Mouse (Mus musculus) kidney, embryonic 16.5 days (tissue): ENCODE results near the gene Nup98. TPM values are rescaled to one million over a fixed set of nuclear protein-coding genes. Genes with fewer than 3 reads are reported as not detected.

Experiments used
- ATAC-seq: fragments of 200-750 bp; cut with Nextera tagmentation; 2 replicates; pipeline ENCODE4 v1.8.0; 2017; ENCODE audit warnings: moderate TSS enrichment; ENCODE audit not compliant: low FRiP score, low TSS enrichment
- H3K27ac ChIP-seq: fragments of 300-500 bp; sonication (generic); 2 replicates; pipeline ENCODE4 v1.5.1; 2014; ENCODE audit warnings: low read length
- H3K27me3 ChIP-seq: fragments of 300-500 bp; sonication (generic); 2 replicates; pipeline ENCODE4 v1.6.1; 2014; ENCODE audit warnings: low read length, control low read depth, mixed read lengths; ENCODE audit not compliant: insufficient read depth
- H3K36me3 ChIP-seq: fragments of 300-500 bp; sonication (generic); 2 replicates; pipeline ENCODE4 v1.6.1; 2014; ENCODE audit warnings: low read length, control low read depth, mixed read lengths; ENCODE audit not compliant: insufficient read depth
- H3K4me1 ChIP-seq: fragments of 300-500 bp; sonication (generic); 2 replicates; pipeline ENCODE4 v1.6.1; 2014; ENCODE audit warnings: low read length, control low read depth, mixed read lengths; ENCODE audit not compliant: insufficient read depth
- H3K4me2 ChIP-seq: fragments of 300-500 bp; sonication (generic); replicated peaks from 2 replicates; pipeline ENCODE4 v1.6.1; 2014; ENCODE audit warnings: low read depth, low read length
- H3K4me3 ChIP-seq: fragments of 300-500 bp; sonication (generic); 2 replicates; pipeline ENCODE4 v1.5.1; 2014; ENCODE audit warnings: mild to moderate bottlenecking, low read length
- H3K9ac ChIP-seq: fragments of 300-500 bp; sonication (generic); replicated peaks from 2 replicates; pipeline ENCODE4 v1.6.1; 2014; ENCODE audit warnings: low read length
- H3K9me3 ChIP-seq: fragments of 300-500 bp; sonication (generic); 2 replicates; pipeline ENCODE4 v1.6.1; 2016; ENCODE audit warnings: low read length, control low read depth
- WGBS: fragments of 180-500 bp; shearing (Covaris S2); extraction: QIAGEN DNeasy Blood & Tissue Kit; methylation state at CpG from one replicate; pipeline ENCODE4 v1.1.7; 2014; 5-methylcytosine and 5-hydroxymethylcytosine counted together
- polyA plus RNA-seq: library from polyadenylated mRNA; unstranded; fragments of >200 nt; fragmentation: Nextera tagmentation; extraction: Ambion mirVana; gene quantifications from 2 replicates; pipeline ENCODE4 v1.2.1, GENCODE M21; 2015

Gene Nup98
- polyA plus RNA-seq, 1 experiment from 2014 or later: 36.4 TPM

DNA sequence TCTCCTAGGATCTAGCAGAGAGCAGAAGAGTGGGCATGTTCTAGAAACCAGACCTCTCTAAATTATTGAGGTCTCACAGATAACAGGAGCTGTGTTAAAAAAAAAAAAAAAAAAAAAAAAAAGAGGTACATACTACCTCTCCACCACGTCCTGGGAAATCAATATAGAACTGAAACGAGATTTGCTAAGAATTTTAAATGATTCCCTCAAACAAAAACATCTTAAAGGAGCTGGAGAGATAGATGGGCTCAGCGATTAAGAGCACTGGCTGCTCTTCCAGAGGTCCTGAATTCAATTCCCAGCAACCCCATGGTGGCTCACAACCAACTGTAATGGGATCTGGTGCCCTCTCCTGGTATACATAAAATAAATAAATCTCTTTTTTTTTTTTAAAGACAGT lies 1.1 kb upstream of the Nup98 start:
- 0 out of 2 replicates have a peak, but pooled peaks cover 3% of the 10 kb centered on the region for H3K36me3 ChIP-seq
- H3K4me1 ChIP-seq: peaks cover 17% of the 10 kb centered on the region; the same call in 1 of the 2 replicates
- 59% methylated on average over 3 of the region's 3 CpGs for WGBS
- H3K9me3 ChIP-seq: no peaks in the 10 kb centered on the region
- H3K27me3 ChIP-seq: no peaks in the 10 kb centered on the region
- H3K27ac ChIP-seq: peak overlapping the region; percentile 95
- peak overlapping the region; percentile 82 for H3K9ac ChIP-seq
- H3K4me3 ChIP-seq: peak overlapping the region; percentile 88
- H3K4me2 ChIP-seq: peak overlapping the region; percentile 80
- no peak for ATAC-seq

GRCm38 (mm10) chr7:102208806-102209363 lies 1.1 kb downstream of the Nup98 start:
- no peaks in the 10 kb centered on the region for H3K27me3 ChIP-seq

DNA sequence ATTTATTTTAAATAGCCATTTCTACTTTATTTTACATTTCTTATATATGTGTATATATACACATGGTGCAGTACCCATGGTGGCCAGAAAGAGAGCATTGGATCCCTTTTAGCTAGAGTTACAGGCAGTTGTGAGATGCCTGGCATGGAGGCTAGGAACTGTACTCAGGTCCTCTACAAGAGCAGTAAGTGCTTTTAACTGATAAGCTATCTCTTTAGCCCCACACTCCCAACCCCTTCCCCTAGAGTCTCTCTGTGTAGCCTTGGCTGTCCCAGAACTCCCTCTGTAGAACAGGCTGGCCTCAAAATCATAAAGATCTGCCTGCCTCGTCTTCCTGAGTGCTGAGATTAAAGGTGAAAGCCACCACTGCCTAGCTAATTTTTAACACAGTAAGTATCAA lies 4.3 kb downstream of the Nup98 start:
- ATAC-seq: no peak
- no peak overlapping the region for H3K4me3 ChIP-seq
- no peak overlapping the region for H3K4me2 ChIP-seq
- no peak overlapping the region for H3K27ac ChIP-seq
- peaks cover 15% of the 10 kb centered on the region; the same call in 1 of the 2 replicates for H3K4me1 ChIP-seq
- H3K9ac ChIP-seq: no peak overlapping the region
- H3K9me3 ChIP-seq: no peaks in the 10 kb centered on the region
- H3K36me3 ChIP-seq: 0 out of 2 replicates have a peak, but pooled peaks cover 3% of the 10 kb centered on the region
- H3K27me3 ChIP-seq: no peaks in the 10 kb centered on the region
- 63% methylated on average over 1 of the region's 1 CpGs for WGBS

More at GRCm38 (mm10) chr7:102208806-102209363, 1.1 kb downstream of the Nup98 start:
- peak overlapping the region; percentile 92 for H3K9ac ChIP-seq
- WGBS: 41% methylated on average over 4 of the region's 4 CpGs
- H3K4me2 ChIP-seq: peak overlapping the region; percentile 83
- H3K36me3 ChIP-seq: 0 out of 2 replicates have a peak, but pooled peaks cover 3% of the 10 kb centered on the region
- H3K4me3 ChIP-seq: peak overlapping the region; percentile 88
- H3K4me1 ChIP-seq: peaks cover 17% of the 10 kb centered on the region; the same call in 1 of the 2 replicates
- no peak for ATAC-seq
- no peaks in the 10 kb centered on the region for H3K9me3 ChIP-seq
- H3K27ac ChIP-seq: no peak overlapping the region

GRCm38 (mm10) chr7:102204296-102204857 lies 5.6 kb downstream of the Nup98 start:
- H3K9me3 ChIP-seq: no peaks in the 10 kb centered on the region
- WGBS: 79% methylated on average over 3 of the region's 3 CpGs
- ATAC-seq: no peak
- peaks cover 15% of the 10 kb centered on the region; the same call in 1 of the 2 replicates for H3K4me1 ChIP-seq
- H3K9ac ChIP-seq: no peak overlapping the region
- H3K4me3 ChIP-seq: no peak overlapping the region
- H3K27me3 ChIP-seq: no peaks in the 10 kb centered on the region
- H3K4me2 ChIP-seq: no peak overlapping the region
- H3K36me3 ChIP-seq: 0 out of 2 replicates have a peak, but pooled peaks cover 3% of the 10 kb centered on the region
- no peak overlapping the region for H3K27ac ChIP-seq

- Histone ChIP-seq H3K4me1 (no peaks in the 10 kb centered on the region), H3K27ac (no peak overlapping the region), H3K27me3 (no peaks in the 10 kb centered on the region), H3K9ac (no peak overlapping the region), H3K9me3 (no peaks in the 10 kb centered on the region), H3K4me2 (no peak overlapping the region), H3K36me3 (no peaks in the 10 kb centered on the region), H3K4me3 (no peak overlapping the region)
- ATAC-seq: no peak
Observed at GRCm38 (mm10) chr7:102200996-102201785, 8.8 kb downstream of the Nup98 start.

- Histone ChIP-seq H3K4me3 (no peak overlapping the region), H3K27me3 (no peaks in the 10 kb centered on the region), H3K9ac (no peak overlapping the region), H3K9me3 (no peaks in the 10 kb centered on the region), H3K4me2 (no peak overlapping the region), H3K36me3 (no peaks in the 10 kb centered on the region), H3K27ac (no peak overlapping the region), H3K4me1 (no peaks in the 10 kb centered on the region)
- ATAC-seq: no peak
- WGBS: 79% methylated on average over 3 of the region's 3 CpGs
Observed at GRCm38 (mm10) chr7:102200576-102200975, 9.4 kb downstream of the Nup98 start.

DNA sequence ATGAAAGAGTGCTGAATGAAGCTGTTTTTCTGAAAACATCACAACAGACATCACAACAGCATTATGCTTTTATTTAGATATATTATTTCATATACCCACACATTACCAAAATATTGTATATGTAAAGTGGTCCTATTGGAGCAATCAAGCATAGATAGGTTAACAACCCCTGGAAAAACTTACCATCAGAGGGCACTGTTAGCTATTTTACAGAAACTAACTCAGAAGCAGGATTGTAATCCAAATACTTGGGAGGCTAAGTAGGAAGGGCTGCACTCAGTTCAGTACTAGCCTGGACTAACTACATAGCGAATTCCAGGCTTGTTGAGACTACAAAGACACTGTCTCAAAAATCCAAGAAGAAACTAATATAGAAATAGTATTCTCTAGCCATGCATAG lies 17.6 kb downstream of the Nup98 start:
- Histone ChIP-seq H3K27ac (no peak overlapping the region), H3K27me3 (no peaks in the 10 kb centered on the region), H3K4me1 (no peaks in the 10 kb centered on the region), H3K36me3 (peaks cover 33% of the 10 kb centered on the region), H3K9ac (no peak overlapping the region), H3K9me3 (no peaks in the 10 kb centered on the region), H3K4me3 (no peak overlapping the region), H3K4me2 (no peak overlapping the region)
- no peak for ATAC-seq
- 96% methylated on average over 1 of the region's 1 CpGs for WGBS

DNA sequence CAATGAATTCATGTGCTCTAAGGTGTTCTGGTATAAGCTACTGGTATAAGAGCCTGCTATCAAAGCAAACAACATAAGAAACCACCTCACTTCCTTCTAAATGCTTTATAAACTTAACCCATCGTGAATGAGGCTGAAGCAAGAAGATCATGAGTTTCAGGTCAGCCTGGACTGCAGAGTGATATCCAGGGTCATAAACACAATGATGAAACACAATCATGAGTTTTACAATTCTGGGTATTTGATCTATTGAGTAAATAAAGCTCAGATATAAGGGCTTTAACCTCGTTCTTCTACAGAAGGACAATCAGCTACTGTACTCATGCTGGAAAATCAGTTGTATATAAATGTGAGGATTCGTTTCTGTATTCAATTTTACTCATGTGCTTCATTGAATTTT lies 26.1 kb downstream of the Nup98 start:
- Histone ChIP-seq H3K4me2 (no peak overlapping the region), H3K4me3 (no peak overlapping the region), H3K9ac (no peak overlapping the region), H3K27ac (no peak overlapping the region), H3K4me1 (no peaks in the 10 kb centered on the region), H3K27me3 (no peaks in the 10 kb centered on the region), H3K9me3 (no peaks in the 10 kb centered on the region), H3K36me3 (peaks cover 48% of the 10 kb centered on the region)
- ATAC-seq: no peak
- WGBS: 90% methylated on average over 3 of the region's 3 CpGs

DNA sequence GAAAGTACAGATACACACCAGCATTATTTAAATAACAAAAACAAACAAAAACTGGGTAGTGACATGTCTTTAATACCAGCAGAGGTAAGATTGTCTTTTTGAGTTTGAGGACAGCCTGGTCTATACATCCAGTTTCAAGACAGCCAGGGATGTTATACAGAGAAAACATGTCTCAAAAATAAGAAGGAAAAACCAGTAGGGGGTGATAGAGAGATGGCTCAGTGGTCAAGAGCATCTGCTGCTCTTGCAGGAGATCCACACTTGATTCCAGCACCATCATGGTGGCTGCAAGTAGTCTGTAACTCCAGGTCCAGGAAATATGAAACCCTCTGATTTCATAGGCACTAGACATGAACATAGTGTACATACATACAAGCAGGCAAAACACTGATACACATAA lies 39.7 kb downstream of the Nup98 start:
- H3K9me3 ChIP-seq: no peaks in the 10 kb centered on the region
- no peaks in the 10 kb centered on the region for H3K27me3 ChIP-seq
- peaks cover 17% of the 10 kb centered on the region for H3K36me3 ChIP-seq
- H3K4me1 ChIP-seq: no peaks in the 10 kb centered on the region
- no peak overlapping the region for H3K9ac ChIP-seq
- H3K4me3 ChIP-seq: no peak overlapping the region
- no peak overlapping the region for H3K27ac ChIP-seq
- H3K4me2 ChIP-seq: no peak overlapping the region
- no peak for ATAC-seq

DNA sequence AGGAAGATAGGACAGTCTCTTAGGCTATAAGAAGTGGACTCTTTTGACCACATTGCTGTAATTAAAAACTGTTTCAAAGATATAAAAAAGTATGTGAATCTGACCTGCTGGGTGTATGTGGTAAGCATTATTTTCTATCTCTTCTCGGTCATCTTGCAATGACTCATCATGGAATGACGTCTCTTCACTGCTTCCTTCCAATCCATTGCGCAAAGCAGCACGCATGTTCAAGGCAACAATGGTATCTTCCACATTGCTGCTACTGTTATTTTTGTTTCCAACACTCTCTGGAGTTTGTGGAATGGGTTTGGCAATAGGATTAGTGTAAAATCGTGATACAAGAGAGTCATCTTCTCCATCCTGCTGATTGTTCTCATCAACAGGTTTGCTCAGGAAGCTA lies 56.3 kb downstream of the Nup98 start:
- ATAC-seq: no peak

More for the DNA sequence above, 56.3 kb downstream of the Nup98 start:
- Histone ChIP-seq H3K4me3 (no peak overlapping the region), H3K36me3 (peaks cover 45% of the 10 kb centered on the region), H3K27me3 (no peaks in the 10 kb centered on the region), H3K27ac (no peak overlapping the region), H3K4me1 (no peaks in the 10 kb centered on the region), H3K4me2 (no peak overlapping the region), H3K9me3 (no peaks in the 10 kb centered on the region), H3K9ac (no peak overlapping the region)
- 96% methylated on average over 5 of the region's 5 CpGs for WGBS
